Mouse (Mus musculus) lung, adult 2 months (tissue): Measurements from ENCODE around the gene Adamtsl5.

Source experiments
- CTCF ChIP-seq: fragments of 200-500 bp; IDR thresholded peaks from 2 replicates; pipeline ENCODE4 v1.5.1; 2011; ENCODE audit warnings: mild to moderate bottlenecking, low read length, control low read depth; ENCODE audit not compliant: insufficient read depth
- POLR2A ChIP-seq: fragments of 200-500 bp; IDR thresholded peaks from 2 replicates; pipeline ENCODE4 v1.6.1; 2011; ENCODE audit warnings: low read depth, mild to moderate bottlenecking, control low read depth, low read length, borderline replicate concordance; ENCODE audit errors: extremely low read depth

DNA sequence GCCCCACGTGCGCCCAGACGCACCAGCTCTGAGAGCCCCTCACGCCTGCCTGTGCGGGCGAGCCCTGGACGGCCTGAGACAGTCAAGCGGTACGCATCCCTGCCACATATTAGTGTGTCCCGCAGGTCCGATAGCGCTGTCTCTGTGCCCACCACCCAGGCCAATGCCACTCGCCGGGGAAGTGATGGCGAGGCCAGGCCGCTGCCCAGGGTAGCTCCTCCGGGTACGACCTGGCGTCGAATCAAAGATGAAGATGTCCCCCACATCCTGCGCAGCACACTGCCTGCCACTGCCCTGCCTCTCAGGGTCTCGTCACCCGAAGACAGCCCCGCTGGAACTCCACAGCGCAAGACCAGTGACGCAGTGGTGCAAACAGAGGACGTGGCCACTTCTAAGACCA lies 32.9 kb downstream of the Adamtsl5 start:
- TF ChIP-seq POLR2A (no peak), CTCF (no peak)
